Mouse (Mus musculus) cortical plate, adult 2 months (tissue): Measurements from ENCODE around the gene Kif22. TPM values are rescaled to one million over a fixed set of nuclear protein-coding genes. Genes with fewer than 3 reads are reported as not detected.

ENCODE experiments used
- H3K27ac ChIP-seq: fragments of 200-500 bp; 2 replicates; pipeline ENCODE4 v1.5.1; 2012; ENCODE audit warnings: low read length, control low read depth, inconsistent platforms; ENCODE audit not compliant: insufficient read depth
- H3K4me1 ChIP-seq: fragments of 200-500 bp; 2 replicates; pipeline ENCODE4 v1.6.1; 2011; ENCODE audit warnings: low read length; ENCODE audit not compliant: control insufficient read depth, insufficient read depth
- H3K4me3 ChIP-seq: fragments of 200-500 bp; 2 replicates; pipeline ENCODE4 v1.5.1; 2011; ENCODE audit warnings: mild to moderate bottlenecking, low read length, control low read depth; ENCODE audit not compliant: insufficient read depth
- CTCF ChIP-seq: fragments of 200-500 bp; IDR thresholded peaks from 2 replicates; pipeline ENCODE4 v1.5.1; 2011; ENCODE audit warnings: mild to moderate bottlenecking, control low read depth, low read length; ENCODE audit not compliant: insufficient read depth; ENCODE audit errors: extremely low read depth
- POLR2A ChIP-seq: fragments of 200-500 bp; IDR thresholded peaks from 2 replicates; pipeline ENCODE4 v1.6.1; 2011; ENCODE audit warnings: mild to moderate bottlenecking, low read length, control low read depth; ENCODE audit not compliant: insufficient read depth; ENCODE audit errors: extremely low read depth
- polyA plus RNA-seq: library from polyadenylated mRNA; depleted of rRNA; stranded (reverse); fragments of >200 nt; gene quantifications from 2 replicates; pipeline ENCODE4 v1.2.3, GENCODE M21; 2012; rRNA removed

Gene Kif22
- polyA plus RNA-seq, 1 experiment: 8.6 TPM

DNA sequence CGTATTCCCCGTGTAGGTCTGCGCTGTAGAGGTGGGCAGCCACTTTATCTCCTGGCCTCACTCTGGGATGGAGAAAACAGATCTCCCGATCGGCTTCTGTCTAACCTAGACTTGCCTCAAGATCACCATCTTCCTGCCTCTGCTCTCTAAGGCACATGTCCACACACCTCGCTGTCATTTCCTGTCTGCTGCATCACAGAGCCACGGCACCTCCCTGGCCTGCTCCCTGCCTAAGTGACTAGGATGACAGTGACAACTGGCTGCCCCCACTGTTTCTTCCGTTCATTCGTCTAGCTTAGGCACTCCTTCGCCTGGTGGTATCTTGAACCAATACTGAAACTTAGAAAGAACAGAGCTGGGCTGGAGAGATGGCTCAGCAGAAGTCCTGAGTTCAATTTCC, 42.7 kb downstream of the Kif22 start:
- Histone ChIP-seq H3K27ac (no peak overlapping the region), H3K4me3 (no peak overlapping the region), H3K4me1 (no peaks in the 10 kb centered on the region)
- TF ChIP-seq CTCF (no peak), POLR2A (no peak)

DNA sequence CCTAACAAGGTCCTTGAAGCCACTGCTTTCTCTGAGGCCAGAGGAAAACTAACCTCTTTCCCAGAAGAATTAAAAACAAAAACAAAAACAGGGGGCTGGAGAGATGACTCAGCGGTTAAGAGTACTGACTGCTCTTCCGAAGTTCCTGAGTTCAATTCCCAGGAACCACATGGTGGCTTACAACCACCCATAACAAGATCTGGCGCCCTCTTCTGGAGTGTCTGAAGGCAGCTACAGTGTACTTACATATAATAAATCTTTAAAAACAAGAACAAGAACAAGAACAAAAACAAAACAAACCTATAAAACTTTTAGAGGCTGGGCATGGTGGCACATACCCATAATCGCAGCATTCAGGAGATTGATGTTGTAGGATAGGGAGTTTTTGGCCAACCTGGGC, 45.8 kb downstream of the Kif22 start:
- Histone ChIP-seq H3K27ac (no peak overlapping the region), H3K4me3 (no peak overlapping the region), H3K4me1 (no peaks in the 10 kb centered on the region)
- TF ChIP-seq CTCF (no peak), POLR2A (no peak)

DNA sequence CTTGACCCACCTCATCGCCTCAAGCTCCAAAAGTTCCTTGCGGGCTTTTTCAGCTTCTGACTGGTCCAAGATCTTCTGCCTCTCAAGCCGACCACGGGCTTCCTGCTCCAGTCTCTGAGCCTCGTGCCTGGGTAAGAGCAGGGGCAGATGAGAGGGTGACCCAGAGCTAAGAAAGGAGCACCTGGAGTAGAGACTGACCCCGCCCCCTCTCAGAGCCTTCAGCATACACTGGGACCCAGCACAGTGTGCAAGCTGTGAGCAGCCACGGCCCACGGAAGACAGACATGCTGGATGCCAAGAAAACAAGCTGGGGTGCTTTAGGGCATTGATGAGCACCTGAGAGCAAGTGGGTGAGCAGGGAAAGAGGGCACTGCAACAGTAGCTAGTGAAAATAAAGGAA, 53.5 kb downstream of the Kif22 start:
- Histone ChIP-seq H3K27ac (no peak overlapping the region), H3K4me3 (no peak overlapping the region), H3K4me1 (no peaks in the 10 kb centered on the region)
- TF ChIP-seq POLR2A: no peak
- TF ChIP-seq CTCF: no peak

- Histone ChIP-seq H3K4me3 (no peak overlapping the region), H3K4me1 (no peaks in the 10 kb centered on the region), H3K27ac (no peak overlapping the region)
- TF ChIP-seq CTCF: peak; percentile 49
- no peak for TF ChIP-seq POLR2A
Observed at GRCm38 (mm10) chr7:126986319-126986718, 56.0 kb downstream of the Kif22 start.

DNA sequence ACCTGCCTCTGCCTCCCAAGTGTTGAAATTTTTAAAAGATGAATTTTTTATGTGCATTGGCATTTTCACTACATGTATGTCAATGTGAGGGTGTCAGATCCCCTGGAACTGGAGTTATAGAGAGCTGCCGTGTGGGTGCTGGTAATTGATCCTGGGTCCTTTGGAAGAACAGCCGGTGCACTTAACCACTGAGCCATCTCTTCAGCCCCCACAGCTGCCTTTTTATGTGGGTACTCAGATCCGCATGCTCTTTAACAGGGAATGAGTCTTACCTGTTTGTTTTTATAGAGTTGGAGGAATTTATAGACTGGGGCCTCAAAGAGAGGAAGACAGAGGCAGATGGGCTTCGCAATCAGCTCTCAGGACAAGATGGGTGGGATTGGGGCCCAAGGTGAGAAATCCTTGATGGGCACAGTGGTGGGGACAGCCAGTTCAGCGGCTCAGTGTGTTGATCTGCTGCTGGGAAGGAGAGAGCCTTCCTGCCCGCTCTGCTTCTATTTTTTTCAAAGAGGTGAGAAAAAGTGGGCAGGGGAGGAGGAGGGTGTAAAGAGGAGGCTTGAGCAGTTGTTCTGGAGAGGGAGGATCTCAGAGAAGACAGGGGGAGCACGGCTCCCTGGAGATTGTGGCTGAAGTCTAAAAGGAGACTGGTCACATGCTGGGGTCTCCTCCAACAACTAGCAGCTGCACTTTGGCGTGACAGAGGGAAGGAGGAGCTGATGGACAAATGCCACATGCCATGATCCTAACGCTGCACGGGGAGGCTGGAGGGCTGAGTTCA, 57.4 kb downstream of the Kif22 start:
- Histone ChIP-seq H3K4me1 (no peaks in the 10 kb centered on the region), H3K27ac (no peak overlapping the region), H3K4me3 (no peak overlapping the region)
- TF ChIP-seq POLR2A (no peak), CTCF (no peak)

- Histone ChIP-seq H3K27ac (no peak overlapping the region), H3K4me3 (no peak overlapping the region), H3K4me1 (0 out of 2 replicates have a peak, but pooled peaks cover 1% of the 10 kb centered on the region)
- TF ChIP-seq CTCF (no peak), POLR2A (no peak)
Observed at GRCm38 (mm10) chr7:126983113-126983512, 59.2 kb downstream of the Kif22 start.

DNA sequence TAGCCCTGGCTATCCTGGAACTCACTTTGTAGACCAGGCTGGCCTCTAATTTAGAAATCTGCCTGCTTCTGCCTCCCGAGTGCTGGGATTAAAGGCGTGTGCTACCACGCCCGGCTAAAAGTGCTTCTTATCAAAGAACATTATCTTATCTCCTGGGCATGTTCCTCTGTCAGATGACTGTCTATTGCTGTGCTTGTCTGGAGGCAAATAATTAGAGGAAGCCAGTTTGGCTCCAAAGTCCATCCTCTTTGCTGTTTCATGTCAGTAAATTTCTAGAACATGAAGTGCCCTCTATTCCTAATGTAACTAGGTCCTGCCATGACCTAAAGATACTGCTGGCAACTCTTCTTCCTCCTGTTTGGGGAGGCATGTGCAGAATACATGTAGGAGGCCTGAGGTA, 60.2 kb downstream of the Kif22 start:
- peaks cover 5% of the 10 kb centered on the region; the same call in 1 of the 2 replicates for H3K4me1 ChIP-seq
- no peak for TF ChIP-seq CTCF
- no peak for TF ChIP-seq POLR2A
- no peak overlapping the region for H3K27ac ChIP-seq
- H3K4me3 ChIP-seq: no peak overlapping the region

DNA sequence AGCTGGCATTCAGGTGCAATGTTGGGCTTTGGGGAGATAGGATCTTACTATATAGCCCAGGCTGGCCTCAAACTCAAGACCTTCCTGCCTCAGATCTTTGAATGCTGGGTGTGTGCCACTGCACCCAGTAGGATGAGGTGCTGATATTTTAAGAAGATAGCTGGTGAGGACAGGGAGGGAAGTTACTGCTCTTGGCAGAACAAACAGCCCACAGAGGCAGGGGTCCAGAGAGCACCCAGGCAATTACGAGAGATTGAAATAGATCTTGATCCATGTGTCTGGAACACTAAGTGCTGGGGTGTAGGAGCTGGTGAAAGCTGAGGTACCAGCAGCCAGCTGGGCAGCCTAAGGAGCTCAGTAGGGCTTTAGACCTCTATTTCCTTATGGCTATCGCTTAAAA, 60.7 kb downstream of the Kif22 start:
- Histone ChIP-seq H3K27ac (no peak overlapping the region), H3K4me1 (peaks cover 6% of the 10 kb centered on the region; the same call in 1 of the 2 replicates), H3K4me3 (no peak overlapping the region)
- TF ChIP-seq POLR2A: no peak

DNA sequence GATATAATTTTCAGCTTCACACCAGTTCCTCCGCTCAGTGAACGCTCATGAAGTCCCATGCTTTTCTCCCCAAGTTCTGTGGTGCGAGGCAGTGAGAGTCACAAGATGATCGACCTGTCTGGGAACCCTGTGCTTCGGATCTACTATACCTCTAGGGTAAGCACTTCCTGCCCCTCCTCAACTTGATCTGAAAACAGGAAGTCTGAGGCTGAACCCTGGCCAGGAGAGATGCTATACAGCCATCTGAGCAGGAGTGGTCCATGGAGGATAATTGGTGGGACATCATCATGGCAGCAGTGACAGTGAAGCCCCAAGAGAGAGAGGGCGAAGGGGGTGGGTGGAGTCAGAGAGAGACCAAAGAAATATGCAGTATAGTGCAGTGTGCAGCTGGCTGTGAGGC, 63.4 kb downstream of the Kif22 start:
- Histone ChIP-seq H3K4me1 (peaks cover 6% of the 10 kb centered on the region; the same call in 1 of the 2 replicates), H3K27ac (no peak overlapping the region), H3K4me3 (no peak overlapping the region)
- no peak for TF ChIP-seq POLR2A
- TF ChIP-seq CTCF: no peak

Other genes starting within 250 kb of the Kif22 start
- gene Ppp4c, start 250.0 kb downstream of the Kif22 start, polyA plus RNA-seq: 75.4 and 77.7 TPM in 2 replicates
- 108 and 124 TPM in 2 replicates for gene Fam57b, start 244.8 kb downstream of the Kif22 start, polyA plus RNA-seq
- gene 4930451I11Rik, start 210.8 kb downstream of the Kif22 start, polyA plus RNA-seq: 0.67 TPM in 1 of 2 replicates, not detected in the other
- gene Doc2a, start 195.1 kb downstream of the Kif22 start, polyA plus RNA-seq: 45.9 and 52.6 TPM in 2 replicates
- gene Hirip3, start 180.5 kb downstream of the Kif22 start, polyA plus RNA-seq: 58.5 and 69.2 TPM in 2 replicates
- 55.6 and 59.3 TPM in 2 replicates for gene Ino80e, start 180.1 kb downstream of the Kif22 start, polyA plus RNA-seq
- 103 and 104 TPM in 2 replicates for gene Taok2, start 157.8 kb downstream of the Kif22 start, polyA plus RNA-seq
- 31.9 and 35.9 TPM in 2 replicates for gene Tmem219, start 119.6 kb downstream of the Kif22 start, polyA plus RNA-seq
- gene Kctd13, start 113.6 kb downstream of the Kif22 start, polyA plus RNA-seq: 188 and 198 TPM in 2 replicates
- gene Asphd1, start 92.9 kb downstream of the Kif22 start, polyA plus RNA-seq: 55.7 and 63.8 TPM in 2 replicates
- gene Sez6l2, start 91.9 kb downstream of the Kif22 start, polyA plus RNA-seq: 236 and 261 TPM in 2 replicates
- gene Cdipt, start 66.6 kb downstream of the Kif22 start, polyA plus RNA-seq: 252 and 253 TPM in 2 replicates
- gene Cdiptos, start 66.4 kb downstream of the Kif22 start, polyA plus RNA-seq: 1.1 and 2.0 TPM in 2 replicates
- gene Mvp, start 27.9 kb downstream of the Kif22 start, polyA plus RNA-seq: 8.0 and 8.2 TPM in 2 replicates
- 1.8 and 2.2 TPM in 2 replicates for gene Pagr1b, start 26.0 kb downstream of the Kif22 start, polyA plus RNA-seq
- gene Pagr1a, start 25.1 kb downstream of the Kif22 start, polyA plus RNA-seq: 41.1 and 50.4 TPM in 2 replicates
- gene Gm42742, start 21.4 kb downstream of the Kif22 start, polyA plus RNA-seq: 97.1 and 109 TPM in 2 replicates
- gene Prrt2, start 21.3 kb downstream of the Kif22 start, polyA plus RNA-seq: 371 and 405 TPM in 2 replicates
- gene Maz, start 15.4 kb downstream of the Kif22 start, polyA plus RNA-seq: 157 and 173 TPM in 2 replicates
- gene Zg16, start 44.9 kb upstream of the Kif22 start, polyA plus RNA-seq: 0.31 TPM in 1 of 2 replicates, not detected in the other
- 2.6 and 2.8 TPM in 2 replicates for gene AI467606, start 48.9 kb upstream of the Kif22 start, polyA plus RNA-seq
- 0.74 and 0.77 TPM in 2 replicates for gene Qprt, start 79.8 kb upstream of the Kif22 start, polyA plus RNA-seq
- gene Spn, start 95.4 kb upstream of the Kif22 start, polyA plus RNA-seq: 0.15 and 0.19 TPM in 2 replicates
- gene Cd2bp2, start 153.6 kb upstream of the Kif22 start, polyA plus RNA-seq: 85.0 and 99.3 TPM in 2 replicates
- gene Tbc1d10b, start 166.0 kb upstream of the Kif22 start, polyA plus RNA-seq: 70.4 and 76.0 TPM in 2 replicates
- gene Mylpf, start 166.4 kb upstream of the Kif22 start, polyA plus RNA-seq: 2.0 and 2.2 TPM in 2 replicates
- 13.5 and 15.5 TPM in 2 replicates for gene Zfp553, start 190.6 kb upstream of the Kif22 start, polyA plus RNA-seq
- gene Sept1, start 190.7 kb upstream of the Kif22 start, polyA plus RNA-seq: 9.2 and 10.4 TPM in 2 replicates
- gene Zfp771, start 201.8 kb upstream of the Kif22 start, polyA plus RNA-seq: 109 and 110 TPM in 2 replicates
- gene Dctpp1, start 218.2 kb upstream of the Kif22 start, polyA plus RNA-seq: 33.0 and 37.4 TPM in 2 replicates
- gene Sephs2, start 231.6 kb upstream of the Kif22 start, polyA plus RNA-seq: 26.2 and 27.5 TPM in 2 replicates